Mouse (Mus musculus) kidney, adult 8-10 months (tissue): Measurements from ENCODE around the gene Trp53tg5.

ENCODE experiments used
- DNase-seq, 2 experiments: peaks; one replicate each; pipeline ENCODE4 v3.0.0; 2022

Trp53tg5 gene

GRCm38 (mm10) chr2:164473624-164474023 is at the start of gene Trp53tg5:
Gene Trp53tg5 (minus strand): TSS chr2:164473724.
- no peak for DNase-seq

- no peak for DNase-seq
Measured at GRCm38 (mm10) chr2:164522280-164522679, 48.8 kb upstream of the Trp53tg5 start.

GRCm38 (mm10) chr2:164521841-164522240 is 48.3 kb upstream of the Trp53tg5 start:
- no peak for DNase-seq

GRCm38 (mm10) chr2:164520782-164521181 is 47.3 kb upstream of the Trp53tg5 start:
- peak; percentile 64 to 77 for DNase-seq

GRCm38 (mm10) chr2:164519171-164519526 is 45.6 kb upstream of the Trp53tg5 start:
- DNase-seq = no peak

DNA sequence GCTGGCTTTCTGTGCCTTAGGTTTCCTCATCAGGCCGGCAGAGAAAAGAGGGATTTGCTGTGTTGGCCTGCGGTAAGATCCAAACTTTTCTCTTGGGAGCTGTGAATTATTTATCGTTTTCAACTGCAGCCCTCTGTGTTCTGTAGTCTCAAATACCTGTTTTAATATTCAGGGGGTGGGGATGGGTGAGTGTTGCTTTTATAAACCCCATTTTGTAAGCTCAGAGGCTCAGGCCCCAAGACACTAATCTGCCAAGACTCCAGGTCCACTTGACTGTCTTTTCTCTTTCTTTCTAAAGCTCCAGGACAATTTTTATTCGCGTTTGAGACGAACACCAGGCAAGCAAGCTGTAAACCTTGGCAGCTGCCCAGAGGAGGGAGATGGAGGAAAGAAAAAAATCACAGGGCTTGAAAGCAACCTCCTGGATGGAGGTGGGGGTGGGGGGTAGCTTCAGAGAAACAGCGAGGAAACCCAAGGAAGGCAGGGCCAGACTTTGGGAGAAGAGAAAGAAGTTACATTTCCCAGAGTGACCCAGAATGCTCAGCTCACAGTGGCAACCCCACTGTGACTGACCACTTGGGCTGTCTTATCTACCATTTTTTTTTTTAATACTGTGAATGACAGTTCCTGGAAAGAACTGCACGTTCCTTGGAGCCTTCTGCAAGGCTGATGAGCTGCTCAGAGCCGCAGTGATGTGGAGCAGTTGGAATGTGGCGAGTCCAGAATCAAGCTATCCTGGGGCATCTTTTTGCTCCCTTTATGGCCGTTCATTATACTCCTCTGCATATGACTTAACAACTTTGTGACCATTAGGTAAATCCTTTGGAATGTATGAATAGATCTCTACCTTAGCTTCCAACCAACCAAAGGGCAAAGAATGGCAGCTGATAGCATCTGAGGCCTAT is 45.0 kb upstream of the Trp53tg5 start:
- DNase-seq = no peak

GRCm38 (mm10) chr2:164517485-164518221 is 44.1 kb upstream of the Trp53tg5 start:
- peak; percentile 44 to 73 for DNase-seq

DNA sequence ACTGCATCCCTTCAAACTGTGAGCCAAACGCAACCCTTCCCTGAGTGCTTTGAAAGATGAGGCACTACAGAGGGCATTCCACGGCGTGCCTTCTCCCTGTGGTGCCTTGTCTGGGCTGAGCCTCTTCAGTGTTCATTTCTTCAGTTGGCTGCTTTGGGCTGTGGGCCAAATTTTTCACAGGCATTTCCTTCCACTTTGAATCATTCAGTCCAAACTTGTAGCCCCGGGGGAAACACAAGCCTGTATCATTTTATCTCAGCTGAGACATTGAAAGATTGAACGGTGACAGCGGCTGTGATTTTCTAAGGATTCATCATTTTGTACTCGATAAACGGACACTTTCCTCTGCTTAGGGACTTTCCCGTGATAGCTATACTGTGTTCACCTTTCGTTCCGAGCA is 43.1 kb upstream of the Trp53tg5 start:
- no peak for DNase-seq

DNA sequence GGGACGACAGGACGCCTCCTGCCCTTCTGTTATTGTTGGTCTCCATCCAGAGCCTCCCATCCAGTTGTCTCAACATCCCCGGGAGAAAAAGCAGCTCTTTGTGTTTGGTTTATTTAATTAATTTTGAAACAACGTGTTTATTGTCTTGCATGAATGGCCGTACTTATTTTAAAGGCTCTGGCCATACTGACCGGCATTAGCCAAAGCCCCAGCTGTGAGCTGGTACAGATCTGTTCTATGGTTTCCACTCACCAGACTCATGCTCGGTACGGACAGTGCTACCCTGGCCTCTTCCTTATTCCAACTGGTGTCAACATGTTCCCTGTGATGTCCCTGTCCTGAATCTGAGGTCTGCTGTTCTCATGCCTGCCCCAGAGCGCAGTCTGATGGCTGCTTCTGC is 42.4 kb upstream of the Trp53tg5 start:
- no peak for DNase-seq

DNA sequence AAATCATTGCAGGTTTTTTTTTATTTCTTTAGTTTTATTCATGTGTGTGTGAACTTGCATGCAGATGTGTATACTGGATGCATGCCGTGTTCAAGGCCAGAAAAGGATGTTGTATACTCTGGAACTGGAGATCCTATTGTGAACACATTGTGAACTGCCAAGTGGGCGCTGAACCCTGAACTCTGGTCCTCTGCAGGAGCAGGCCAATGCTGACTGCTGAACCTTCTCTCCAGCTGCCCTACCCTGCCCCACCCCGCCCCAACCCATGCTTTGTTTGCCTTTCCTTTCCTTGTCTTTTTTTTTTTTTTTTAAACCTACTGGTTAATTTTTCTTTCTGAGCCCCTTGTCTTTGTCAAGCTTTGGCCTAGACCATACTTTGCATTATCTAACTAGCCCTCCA is 41.4 kb upstream of the Trp53tg5 start:
- DNase-seq = no peak

DNA sequence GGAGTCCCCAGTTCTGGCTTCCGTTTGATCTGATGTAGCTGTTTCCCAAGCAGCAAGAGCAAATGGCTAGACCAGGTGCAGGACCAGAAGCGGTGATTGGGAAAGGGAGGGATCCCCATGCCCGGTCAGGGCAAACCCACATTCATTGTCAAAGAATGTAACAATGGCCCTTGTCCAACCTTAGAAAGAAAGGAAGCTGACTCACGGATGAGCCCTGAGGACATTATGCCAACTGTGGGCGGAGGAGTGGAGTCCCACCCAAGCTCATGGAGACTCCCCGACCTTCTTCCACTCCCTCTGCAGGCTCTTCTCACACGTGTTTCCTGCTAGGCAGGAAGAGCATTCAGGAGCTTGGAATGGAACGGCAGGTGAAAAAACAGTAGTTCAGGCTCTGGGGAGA is 39.9 kb upstream of the Trp53tg5 start:
- peak; percentile 35 to 61 for DNase-seq

- no peak for DNase-seq
Measured at GRCm38 (mm10) chr2:164512121-164512909, 38.8 kb upstream of the Trp53tg5 start.

DNA sequence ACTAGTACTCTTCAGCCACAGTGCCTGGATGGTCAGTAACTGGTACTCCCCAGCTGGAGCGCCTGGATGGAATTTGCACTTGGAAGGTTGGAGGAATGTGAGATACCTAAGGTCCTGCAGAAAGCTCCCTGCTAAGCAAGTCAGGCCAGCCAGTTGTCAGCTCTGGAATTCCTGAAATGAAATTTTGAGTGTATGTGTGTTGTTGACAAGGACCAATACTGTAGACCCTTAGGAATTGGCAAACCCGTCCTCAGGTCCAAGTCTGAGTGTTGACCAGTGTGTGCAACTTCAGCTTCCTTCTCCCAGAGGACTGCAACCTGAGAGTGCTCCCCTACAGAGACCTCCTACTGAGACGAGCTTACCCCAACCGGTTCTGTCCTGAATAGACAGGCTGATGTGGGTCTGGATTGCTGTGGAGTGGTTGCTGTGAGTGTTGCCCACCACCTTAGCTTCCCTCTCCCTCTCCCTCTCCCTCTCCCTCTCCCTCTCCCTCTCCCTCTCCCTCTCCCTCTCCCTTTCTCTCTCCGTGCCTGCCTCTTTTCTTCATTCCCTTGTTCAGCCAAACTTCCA is 37.2 kb upstream of the Trp53tg5 start:
- peak; percentile 52 to 67 for DNase-seq

DNA sequence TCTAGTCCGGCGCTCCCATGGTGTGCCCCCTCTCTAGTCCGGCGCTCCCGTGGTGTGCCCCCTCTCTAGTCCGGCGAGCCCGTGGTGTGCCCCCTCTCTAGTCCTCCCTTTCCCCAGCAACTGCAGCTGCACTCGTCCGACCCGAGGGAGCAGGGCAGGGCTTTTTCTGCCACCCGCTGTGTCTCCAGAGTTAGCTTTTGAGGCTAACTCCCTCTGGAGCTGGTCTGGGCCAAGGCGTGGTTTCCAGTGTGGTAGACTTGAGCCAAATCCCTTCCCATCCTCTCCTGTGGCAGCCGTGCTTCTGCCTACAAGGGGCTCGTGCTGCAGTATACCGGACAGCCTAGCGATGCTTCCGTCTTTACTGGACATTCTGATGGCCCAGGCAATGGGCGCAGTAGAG is 34.3 kb upstream of the Trp53tg5 start:
- DNase-seq = no peak

GRCm38 (mm10) chr2:164505619-164506347 is 32.3 kb upstream of the Trp53tg5 start:
- no peak for DNase-seq

GRCm38 (mm10) chr2:164504919-164505318 is 31.4 kb upstream of the Trp53tg5 start:
- DNase-seq = no peak

DNA sequence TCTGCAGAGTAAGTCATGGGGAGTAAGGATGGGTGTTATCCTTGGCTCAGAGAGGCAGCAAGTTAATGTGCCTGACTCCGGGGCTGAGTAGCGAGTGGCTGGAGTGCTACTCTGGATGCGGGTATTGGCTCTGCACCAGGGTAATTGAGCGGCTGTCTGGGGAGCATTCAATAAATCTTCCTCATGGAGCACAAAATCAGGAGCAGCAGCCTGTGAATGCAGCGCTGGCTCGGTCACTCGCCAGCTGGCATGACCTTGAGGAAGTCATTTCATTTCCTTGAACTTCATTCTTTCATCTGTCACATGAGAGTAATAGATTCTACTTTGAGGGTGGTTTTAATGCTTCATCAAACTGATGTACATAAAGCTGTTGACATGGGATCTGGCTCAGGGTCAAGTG is 27.0 kb upstream of the Trp53tg5 start:
- DNase-seq = peak in 1 of 2 experiments; percentile 71

DNA sequence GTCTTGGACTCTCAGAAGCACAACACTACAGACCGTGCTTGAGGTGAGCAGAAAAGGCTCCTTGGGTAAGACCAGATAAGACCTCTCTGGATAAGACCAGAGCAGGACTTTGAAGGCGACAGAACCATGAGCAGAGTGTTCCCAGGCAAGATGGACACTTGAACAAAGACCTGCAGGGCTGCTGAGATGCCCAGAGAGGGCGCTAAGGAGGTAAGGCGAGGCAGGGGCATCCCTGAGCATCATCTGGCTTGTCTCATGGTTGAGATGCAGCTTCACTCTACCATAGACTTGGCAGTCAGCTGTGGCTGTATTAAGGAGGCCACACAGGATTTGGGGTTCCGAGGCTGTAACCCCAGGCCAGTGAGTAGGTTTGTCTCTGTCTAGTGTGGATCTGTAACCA is 25.8 kb upstream of the Trp53tg5 start:
- DNase-seq = no peak

DNA sequence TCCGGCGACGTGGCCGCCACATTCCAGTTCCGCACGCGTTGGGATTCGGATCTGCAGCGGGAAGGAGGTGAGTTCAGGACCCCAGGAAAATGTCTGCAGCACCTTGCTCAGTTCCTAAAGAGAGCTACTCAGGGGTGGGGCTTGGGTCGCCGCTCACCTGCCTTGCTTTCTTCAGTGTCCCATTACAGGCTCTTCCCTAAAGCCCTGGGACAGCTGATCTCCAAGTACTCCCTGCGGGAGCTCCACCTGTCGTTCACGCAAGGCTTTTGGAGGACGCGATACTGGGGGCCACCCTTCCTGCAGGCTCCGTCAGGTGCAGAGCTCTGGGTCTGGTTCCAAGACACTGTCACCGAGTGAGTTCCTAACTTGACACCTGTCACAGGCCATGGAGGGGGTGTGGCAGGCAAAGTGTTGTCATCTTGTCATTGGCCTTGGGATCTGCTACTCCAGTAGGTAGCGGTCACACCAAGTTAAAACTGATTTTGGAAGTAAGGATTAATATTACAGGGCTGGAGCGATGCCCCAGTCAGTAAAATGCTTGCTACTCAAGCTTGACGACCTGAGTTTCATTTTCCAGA is 24.3 kb upstream of the Trp53tg5 start:
- no peak for DNase-seq

DNA sequence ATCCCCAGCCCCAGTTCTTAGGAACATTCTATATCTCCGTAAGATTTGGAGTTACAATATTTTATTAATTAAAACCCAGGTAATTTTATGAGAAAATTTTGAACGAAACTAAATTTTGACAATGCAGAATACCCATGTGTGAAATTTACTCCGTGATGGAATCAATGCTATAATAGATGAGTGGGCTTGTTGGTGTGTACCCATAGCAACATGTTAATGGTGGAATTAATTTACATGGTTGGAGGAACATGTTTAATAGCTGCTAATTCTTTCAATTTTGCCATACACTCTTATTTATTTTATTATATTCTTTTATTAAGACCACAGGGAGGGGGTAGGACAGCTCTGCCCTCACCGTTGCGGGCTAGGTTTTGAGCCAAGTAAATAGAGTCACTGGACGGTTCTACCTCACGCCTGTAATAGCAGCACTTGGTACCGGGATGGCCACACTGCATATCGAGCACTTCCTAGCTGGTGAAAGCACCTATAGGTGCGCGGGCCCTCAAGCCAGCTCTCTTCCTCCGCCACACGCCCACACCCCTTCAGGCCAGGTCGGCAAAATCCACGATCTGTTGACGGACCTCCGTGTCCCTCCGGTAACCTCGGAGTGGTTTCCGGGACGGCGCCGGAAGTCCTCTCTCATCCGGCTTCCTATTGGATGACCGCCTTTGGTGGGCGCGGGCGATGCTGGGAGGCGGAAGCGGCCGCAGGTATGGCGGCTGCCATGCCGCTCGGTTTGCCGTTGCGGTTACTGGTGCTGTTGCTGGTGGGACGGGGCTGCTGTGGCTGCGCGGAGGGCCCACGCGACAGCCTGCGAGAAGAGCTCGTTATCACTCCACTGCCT is 23.5 kb upstream of the Trp53tg5 start, which contains the start of gene Pigt:
Pigt (plus strand) TSS at position 674 of the 844 bp plus-strand sequence.
- peak; percentile 85 to 88 for DNase-seq

GRCm38 (mm10) chr2:164496331-164496730 is 22.8 kb upstream of the Trp53tg5 start:
- DNase-seq = no peak
